Mouse (Mus musculus) lung, postnatal 0 days (tissue): ENCODE results near the gene Ddx23.

Experiments used
- CTCF ChIP-seq: IDR thresholded peaks from 2 replicates; pipeline ENCODE4 v1.5.1; 2016; ENCODE audit warnings: antibody characterized with exemption, mild to moderate bottlenecking
- EP300 ChIP-seq: IDR thresholded peaks from 2 replicates; pipeline ENCODE4 v1.6.1; 2016; ENCODE audit warnings: antibody characterized with exemption, mild to moderate bottlenecking, control low read depth

GRCm38 (mm10) chr15:98672592-98672991 is 9.9 kb upstream of the Ddx23 start:
- TF ChIP-seq CTCF: no peak
- no peak for TF ChIP-seq EP300
